Mouse (Mus musculus) liver (tissue): Measurements from ENCODE around the gene Gm33543.

Experiments used
- DNase-seq: peaks from one replicate; pipeline ENCODE4 v3.0.0-alpha.2; 2020; ENCODE audit warnings: mixed read lengths

Gene Gm33543

GRCm38 (mm10) chr10:95842789-95843637, at the start of gene Gm33543:
TSS of gene Gm33543 (minus strand) at chr10:95842930.
- DNase-seq, result no peak

DNA sequence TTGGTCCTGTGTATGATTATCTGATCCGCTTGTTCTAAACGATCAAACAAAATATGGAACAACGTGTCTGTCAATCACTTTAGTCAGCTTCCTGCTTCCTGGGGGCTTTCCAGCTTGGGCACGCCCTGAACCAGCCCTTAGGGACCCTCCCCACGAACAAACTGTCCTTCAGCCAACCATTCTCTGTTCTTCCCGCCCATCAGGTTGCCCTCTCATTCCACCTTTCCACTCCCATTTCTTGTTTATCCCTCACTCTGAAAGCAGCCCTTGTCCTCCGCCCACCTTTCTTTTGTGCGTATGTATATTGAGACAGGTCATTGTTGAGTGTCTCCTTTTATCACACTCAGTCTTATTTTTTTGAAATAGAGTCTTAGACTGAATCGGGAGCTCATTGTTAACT, 49.4 kb upstream of the Gm33543 start:
- no peak for DNase-seq

GRCm38 (mm10) chr10:95891214-95891960, 48.7 kb upstream of the Gm33543 start:
- DNase-seq, result no peak

- no peak for DNase-seq
Measured at GRCm38 (mm10) chr10:95883761-95884517, 41.2 kb upstream of the Gm33543 start.

GRCm38 (mm10) chr10:95882036-95882435, 39.3 kb upstream of the Gm33543 start:
- DNase-seq, result no peak

GRCm38 (mm10) chr10:95879983-95880934, 37.5 kb upstream of the Gm33543 start:
- DNase-seq, result no peak

DNA sequence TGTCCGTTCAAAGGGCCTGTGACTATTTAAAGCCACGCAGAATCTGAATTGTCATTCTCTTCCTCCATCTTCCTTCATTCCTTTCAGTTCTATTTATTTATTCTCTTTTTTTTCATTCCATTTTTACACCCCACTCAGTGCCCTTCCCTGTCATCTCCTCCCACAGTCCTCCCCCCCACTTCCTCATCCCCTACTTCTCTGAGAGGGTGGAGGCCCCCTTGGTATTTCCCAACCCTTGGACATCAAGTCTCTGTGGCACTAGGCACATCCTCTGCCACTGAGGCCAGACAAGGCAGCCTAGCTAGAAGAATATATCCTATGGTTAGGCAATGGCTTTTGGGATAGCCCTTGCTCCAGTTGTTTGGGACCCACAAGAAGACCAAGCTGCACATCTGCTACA, 28.1 kb upstream of the Gm33543 start:
- no peak for DNase-seq

- DNase-seq, result no peak
Measured at GRCm38 (mm10) chr10:95868348-95868747, 25.6 kb upstream of the Gm33543 start.

GRCm38 (mm10) chr10:95867596-95867995, 24.9 kb upstream of the Gm33543 start:
- no peak for DNase-seq

DNA sequence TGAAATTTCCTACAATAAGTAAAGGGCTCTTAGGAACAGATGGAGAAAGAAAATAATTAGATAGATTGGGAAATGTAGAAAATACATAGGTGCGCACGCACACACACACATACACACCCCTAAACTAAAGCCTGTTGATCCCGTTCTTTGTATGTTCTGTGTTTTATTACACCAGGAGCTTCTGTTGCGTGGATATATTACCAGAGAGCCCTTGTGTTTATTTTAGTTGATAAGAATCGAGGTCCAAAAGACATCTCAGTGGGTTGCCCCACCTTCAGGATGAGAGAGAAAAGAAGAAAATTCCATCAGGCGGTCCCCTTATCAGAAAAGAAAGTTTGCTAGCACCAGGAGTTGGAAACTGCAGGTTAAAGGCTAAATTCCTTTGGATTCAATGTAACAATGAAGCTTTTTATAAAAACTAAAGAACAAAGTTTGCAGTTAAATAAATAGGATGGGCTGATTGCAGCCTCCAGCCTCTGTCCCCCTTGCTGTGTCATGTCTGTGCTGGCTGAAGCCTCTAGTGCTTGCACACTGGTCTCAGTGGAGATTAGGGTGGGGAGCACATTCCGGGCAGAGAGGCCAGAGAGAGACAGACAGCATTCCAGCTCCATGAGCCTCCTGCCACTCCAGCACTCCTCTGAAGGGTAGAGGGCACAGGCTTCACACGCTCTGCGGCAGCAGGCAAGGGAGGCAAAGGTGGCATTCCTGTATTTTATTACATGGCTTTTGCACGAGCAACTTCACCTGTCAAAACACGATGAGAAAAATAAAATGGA, 21.8 kb upstream of the Gm33543 start:
- DNase-seq, result no peak

DNA sequence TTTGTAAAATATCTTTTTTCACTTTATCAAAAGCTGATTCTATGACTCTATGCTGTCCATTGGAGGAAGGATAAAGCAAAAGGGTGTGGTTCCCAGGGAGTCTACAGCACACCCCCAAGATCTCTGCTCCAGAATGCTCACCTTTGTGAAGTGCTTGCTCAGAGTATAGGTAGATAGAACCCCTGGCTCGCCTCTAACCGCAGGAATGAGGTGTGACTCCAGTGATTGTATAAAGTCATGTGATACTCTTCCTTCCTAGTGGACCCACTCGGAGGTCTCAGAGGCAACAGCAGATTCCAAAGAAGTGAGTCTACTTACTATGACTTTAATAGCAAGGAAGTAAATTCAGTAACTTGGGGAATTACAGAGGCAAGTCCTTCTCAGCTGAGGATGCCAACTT, 19.9 kb upstream of the Gm33543 start:
- no peak for DNase-seq

DNA sequence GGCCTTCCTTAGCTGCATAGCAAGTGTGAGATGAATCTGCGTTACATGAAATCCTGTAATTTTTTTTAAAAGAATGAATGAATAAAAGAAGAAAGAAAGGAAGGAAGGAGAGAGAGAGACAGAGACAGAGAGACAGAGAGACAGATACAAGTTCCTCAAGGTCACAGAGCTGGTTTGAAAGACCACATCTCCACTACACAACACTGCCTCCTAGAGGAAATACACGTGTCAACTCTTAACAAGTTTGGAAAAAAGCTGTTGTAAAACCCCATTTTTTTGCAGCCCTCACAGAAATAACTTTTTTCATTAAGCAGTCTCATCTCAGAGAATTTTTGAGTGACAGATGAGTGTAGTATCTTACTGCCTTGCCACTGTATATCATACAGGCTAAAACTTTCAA, 15.4 kb upstream of the Gm33543 start:
- DNase-seq, result no peak

GRCm38 (mm10) chr10:95855411-95855810, 12.7 kb upstream of the Gm33543 start:
- DNase-seq, result no peak

DNA sequence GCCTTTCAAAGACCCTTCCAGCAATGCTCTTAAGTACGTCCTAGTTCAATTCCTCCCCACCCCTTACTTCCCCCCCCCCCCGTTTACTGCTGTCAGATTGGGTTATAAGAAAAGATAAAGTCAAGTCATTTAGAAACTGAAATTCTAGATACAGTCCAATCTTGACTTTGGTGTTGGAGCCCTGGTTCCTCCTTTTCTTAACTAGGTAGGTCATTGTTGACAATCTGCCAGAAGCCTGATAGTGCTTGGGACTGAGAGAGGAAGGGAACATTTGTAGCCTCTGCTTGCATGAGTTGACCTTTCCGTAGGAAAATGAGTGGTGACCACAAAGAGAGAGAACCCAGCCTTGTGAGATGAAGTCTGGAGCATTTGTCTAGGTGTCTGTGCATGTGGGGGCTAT, 7.8 kb upstream of the Gm33543 start:
- DNase-seq, result no peak

- no peak for DNase-seq
Measured at GRCm38 (mm10) chr10:95846739-95847138, 4.0 kb upstream of the Gm33543 start.

DNA sequence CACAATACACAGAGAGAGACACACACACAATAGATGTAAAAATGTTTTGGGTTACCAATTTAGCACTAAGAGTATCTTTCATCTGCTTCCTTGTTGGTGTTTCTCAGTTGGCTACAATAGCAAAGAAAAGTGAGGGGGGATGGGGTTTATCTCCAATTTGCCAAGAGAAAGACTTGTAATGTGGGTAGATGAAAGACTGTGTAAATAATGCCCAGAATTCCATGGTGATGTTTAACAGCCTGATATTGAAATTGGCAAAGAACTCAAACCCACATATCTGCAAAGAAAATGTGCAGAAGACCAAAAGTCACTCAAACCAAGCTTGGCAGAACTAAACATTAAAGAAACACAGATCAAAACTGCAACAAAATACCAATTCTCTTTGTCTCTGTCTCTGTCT, 3.6 kb upstream of the Gm33543 start:
- no peak for DNase-seq

DNA sequence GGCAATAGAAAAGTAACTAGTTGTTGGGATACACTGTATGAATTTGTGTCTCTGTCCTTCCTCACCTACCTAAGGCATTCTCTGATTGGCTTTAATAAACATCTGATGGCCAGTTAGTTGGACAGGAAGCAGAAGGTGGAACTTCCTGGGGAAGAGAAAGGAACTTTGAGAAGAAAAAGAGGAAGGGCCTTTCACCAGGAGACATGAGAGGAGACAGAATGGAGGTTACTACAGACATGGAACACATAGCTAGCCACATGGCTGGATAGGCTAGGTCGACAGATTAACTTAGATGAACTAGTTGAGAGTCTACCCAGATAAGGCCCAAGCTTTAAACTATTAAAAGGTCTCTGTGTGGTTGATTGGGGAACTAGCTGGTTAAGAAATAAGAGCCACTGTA, 1.1 kb upstream of the Gm33543 start:
- no peak for DNase-seq

DNA sequence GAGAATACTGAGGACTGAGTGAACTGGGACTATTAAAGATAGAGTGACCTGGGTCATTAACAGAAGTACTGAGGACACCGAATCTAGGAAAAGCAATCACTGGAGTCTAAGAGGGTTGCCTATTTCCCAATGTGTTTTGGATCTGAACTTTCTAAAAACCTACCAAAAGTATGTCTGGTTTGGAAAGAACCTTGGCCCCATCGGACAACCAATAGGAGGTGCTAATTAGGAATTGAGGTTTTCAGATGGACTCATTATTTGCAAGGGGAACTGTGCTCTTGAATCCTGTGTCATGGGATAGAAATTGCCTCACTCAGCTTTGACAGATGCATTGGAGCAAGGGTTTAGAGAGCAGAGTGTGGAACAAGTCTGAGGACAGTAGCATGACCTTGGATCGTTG, 1.5 kb downstream of the Gm33543 start:
- DNase-seq, result no peak

GRCm38 (mm10) chr10:95839803-95840202, 2.9 kb downstream of the Gm33543 start:
- no peak for DNase-seq

DNA sequence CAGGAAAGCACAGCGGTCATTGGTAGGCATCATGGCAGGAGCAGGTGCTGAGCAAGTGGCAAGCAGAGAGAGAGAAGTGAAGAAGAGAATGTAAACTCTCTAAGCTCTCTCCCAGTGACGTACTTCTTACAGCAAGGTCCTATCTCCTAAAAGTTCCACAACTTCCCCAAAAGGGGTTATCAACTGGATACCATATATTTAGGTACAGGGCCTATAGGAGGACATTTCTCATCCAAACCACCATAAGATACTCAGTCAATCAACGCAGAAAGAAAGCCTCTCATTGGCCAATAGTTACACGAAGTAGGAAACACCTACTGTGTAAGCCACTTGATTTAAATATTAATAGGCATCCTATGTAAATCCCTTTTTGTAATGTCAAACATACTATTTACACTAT, 3.7 kb downstream of the Gm33543 start:
- DNase-seq, result no peak

DNA sequence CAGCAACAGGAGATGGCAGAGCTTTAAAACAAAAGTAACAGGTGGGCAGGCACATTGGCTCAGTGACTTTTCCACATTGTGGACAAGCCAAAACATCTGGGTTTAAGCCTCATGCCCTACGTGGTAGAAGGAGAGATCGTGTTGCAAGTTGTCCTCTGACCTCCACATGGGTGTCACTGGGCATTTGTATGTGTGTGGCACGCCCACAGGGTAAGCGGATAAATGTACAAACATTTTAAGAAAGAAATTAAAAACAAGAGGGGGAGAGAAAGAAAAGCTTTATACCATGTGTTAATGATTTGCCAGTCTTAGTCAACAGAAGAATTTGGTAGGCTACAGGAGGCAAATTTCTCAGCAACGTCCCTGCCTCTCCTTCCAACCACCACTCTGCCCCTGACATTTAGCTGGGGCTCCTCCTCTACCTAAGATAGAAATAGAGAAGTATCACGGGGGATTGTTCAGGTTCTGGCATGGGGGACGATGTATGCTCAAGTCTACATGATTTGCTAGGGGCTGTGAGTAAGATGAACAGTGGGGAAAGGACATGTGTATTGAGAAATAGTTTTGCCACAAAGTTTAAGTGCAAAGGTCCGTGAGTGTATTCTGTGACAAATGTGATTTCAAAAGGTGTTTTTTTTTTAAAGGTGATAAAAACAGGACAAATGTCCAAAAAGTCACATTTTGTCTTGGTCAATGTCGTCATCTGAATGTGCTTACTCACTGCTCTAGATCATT, 6.0 kb downstream of the Gm33543 start:
- DNase-seq, result no peak
